Mouse (Mus musculus): Measurements from ENCODE around the gene Gsx2. TPM values are rescaled to one million over a fixed set of nuclear protein-coding genes. Genes with fewer than 3 reads are reported as not detected.

The Gsx2 gene
- polyA plus RNA-seq (2014; fragmentation: Illumina TruSeq; extraction: RNeasy Lipid Tissue Mini Kit (QIAGEN cat#74804); ENCODE audit: insufficient read depth, low read depth, low replicate concordance): not detected

GRCm38 (mm10) chr5:75075383-75075941, at the start of gene Gsx2:
TSS of gene Gsx2 (plus strand) at chr5:75075601.

GRCm38 (mm10) chr5:75044310-75044904, 31.0 kb upstream of the Gsx2 start, which contains the start of gene Chic2:
TSS of gene Chic2 (minus strand) at chr5:75044774.

Other genes with a start within 250 kb of the Gsx2 start
- 25.6 TPM for gene Chic2, start 30.8 kb upstream of the Gsx2 start, polyA plus RNA-seq (2014; fragmentation: Illumina TruSeq; extraction: RNeasy Lipid Tissue Mini Kit (QIAGEN cat#74804); ENCODE audit: insufficient read depth, low read depth, low replicate concordance)
- gene Pdgfra, start 76.7 kb downstream of the Gsx2 start, polyA plus RNA-seq (2014; fragmentation: Illumina TruSeq; extraction: RNeasy Lipid Tissue Mini Kit (QIAGEN cat#74804); ENCODE audit: insufficient read depth, low read depth, low replicate concordance): 49.7 TPM